Mouse (Mus musculus): Measurements from ENCODE around the gene Arhgef5. TPM values are rescaled to one million over a fixed set of nuclear protein-coding genes. Genes with fewer than 3 reads are reported as not detected.

Arhgef5 gene
- polyA plus RNA-seq, 1 experiment from 2014 or later, result 5.1 TPM

DNA sequence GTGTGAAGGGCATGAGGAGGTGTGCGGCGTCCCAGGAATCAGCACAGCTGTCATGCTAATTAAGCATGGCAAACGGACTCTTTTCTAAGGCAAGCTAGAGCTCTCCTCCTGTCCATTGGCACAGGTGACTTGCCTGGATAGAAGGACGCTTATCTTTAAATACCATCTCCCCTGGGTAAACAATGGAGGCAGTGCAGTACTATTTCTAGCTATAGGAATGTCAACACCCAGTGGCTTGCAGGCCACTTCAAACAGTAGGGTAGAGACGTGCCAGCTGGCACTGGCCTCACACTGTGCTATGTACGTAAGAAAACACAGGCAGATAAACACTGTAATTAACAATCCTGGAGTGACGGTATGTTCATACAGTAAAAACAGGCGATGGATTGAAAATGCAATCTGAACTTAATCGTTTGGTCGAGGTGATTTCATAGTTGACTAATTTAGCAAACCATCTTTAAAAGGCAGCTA is 72.1 kb downstream of the Arhgef5 start:
- Histone ChIP-seq H3K27ac (replicated peaks; ENCODE audit: low read depth, low read length) (no peak overlapping the region), H3K9me3 (ENCODE audit: control insufficient read depth, low read length) (no peaks in the 10 kb centered on the region), H3K4me3 (ENCODE audit: low read depth, low read length) (no peak overlapping the region), H3K4me1 (ENCODE audit: control insufficient read depth, insufficient read depth, low read length) (no peaks in the 10 kb centered on the region), H3K4me2 (ENCODE audit: low read depth, severe bottlenecking) (no peak overlapping the region), H3K36me3 (ENCODE audit: control insufficient read depth, insufficient read depth, low read length) (no peaks in the 10 kb centered on the region), H3K27me3 (ENCODE audit: control insufficient read depth, insufficient read depth, low read length) (no peaks in the 10 kb centered on the region), H3K9ac (ENCODE audit: low read length) (no peak overlapping the region)
- DNase-seq (ENCODE audit: low spot score), result no peak
- no peak for ATAC-seq (ENCODE audit: insufficient number of reproducible peaks, low FRiP score, low TSS enrichment, low read depth)
- WGBS, result 57% methylated on average over 10 of the region's 10 CpGs

- DNase-seq (ENCODE audit: low spot score) (no peak), ATAC-seq (ENCODE audit: insufficient number of reproducible peaks, low FRiP score, low TSS enrichment, low read depth) (no peak)
- no peaks in the 10 kb centered on the region for H3K9me3 ChIP-seq (ENCODE audit: control insufficient read depth, low read length)
- H3K27ac ChIP-seq (replicated peaks; ENCODE audit: low read depth, low read length), result no peak overlapping the region
- no peaks in the 10 kb centered on the region for H3K4me1 ChIP-seq (ENCODE audit: control insufficient read depth, insufficient read depth, low read length)
- no peaks in the 10 kb centered on the region for H3K27me3 ChIP-seq (ENCODE audit: control insufficient read depth, insufficient read depth, low read length)
- H3K4me3 ChIP-seq (ENCODE audit: low read depth, low read length), result no peak overlapping the region
- WGBS, result 70% methylated on average over 2 of the region's 2 CpGs
- no peaks in the 10 kb centered on the region for H3K36me3 ChIP-seq (ENCODE audit: control insufficient read depth, insufficient read depth, low read length)
- H3K9ac ChIP-seq (ENCODE audit: low read length), result no peak overlapping the region
- H3K4me2 ChIP-seq (ENCODE audit: low read depth, severe bottlenecking), result no peak overlapping the region
Observed at GRCm38 (mm10) chr6:43338804-43339203, 73.4 kb downstream of the Arhgef5 start.

Other genes with a start within 250 kb of the Arhgef5 start
- not detected in 2 replicates for gene Olfr441, start 159.2 kb upstream of the Arhgef5 start, polyA plus RNA-seq (2014; fragmentation: Nextera tagmentation; extraction: Ambion mirVana)
- not detected in 2 replicates for gene Olfr237-ps1, start 119.0 kb upstream of the Arhgef5 start, polyA plus RNA-seq (2014; fragmentation: Nextera tagmentation; extraction: Ambion mirVana)
- gene Olfr437, start 102.3 kb upstream of the Arhgef5 start, polyA plus RNA-seq (2014; fragmentation: Nextera tagmentation; extraction: Ambion mirVana), result not detected in 2 replicates
- gene Olfr13, start 93.4 kb upstream of the Arhgef5 start, polyA plus RNA-seq (2014; fragmentation: Nextera tagmentation; extraction: Ambion mirVana), result not detected in 2 replicates
- gene Olfr435, start 68.4 kb upstream of the Arhgef5 start, polyA plus RNA-seq (2014; fragmentation: Nextera tagmentation; extraction: Ambion mirVana), result not detected in 2 replicates
- not detected in 2 replicates for gene Olfr434, start 52.6 kb upstream of the Arhgef5 start, polyA plus RNA-seq (2014; fragmentation: Nextera tagmentation; extraction: Ambion mirVana)
- gene Olfr47, start 34.1 kb upstream of the Arhgef5 start, polyA plus RNA-seq (2014; fragmentation: Nextera tagmentation; extraction: Ambion mirVana), result not detected in 2 replicates
- gene Nobox, start 44.0 kb downstream of the Arhgef5 start, polyA plus RNA-seq (2014; fragmentation: Nextera tagmentation; extraction: Ambion mirVana), result not detected in 2 replicates